ENCODE assay signal across 21 mouse cellular contexts in the genomic region with DNA sequence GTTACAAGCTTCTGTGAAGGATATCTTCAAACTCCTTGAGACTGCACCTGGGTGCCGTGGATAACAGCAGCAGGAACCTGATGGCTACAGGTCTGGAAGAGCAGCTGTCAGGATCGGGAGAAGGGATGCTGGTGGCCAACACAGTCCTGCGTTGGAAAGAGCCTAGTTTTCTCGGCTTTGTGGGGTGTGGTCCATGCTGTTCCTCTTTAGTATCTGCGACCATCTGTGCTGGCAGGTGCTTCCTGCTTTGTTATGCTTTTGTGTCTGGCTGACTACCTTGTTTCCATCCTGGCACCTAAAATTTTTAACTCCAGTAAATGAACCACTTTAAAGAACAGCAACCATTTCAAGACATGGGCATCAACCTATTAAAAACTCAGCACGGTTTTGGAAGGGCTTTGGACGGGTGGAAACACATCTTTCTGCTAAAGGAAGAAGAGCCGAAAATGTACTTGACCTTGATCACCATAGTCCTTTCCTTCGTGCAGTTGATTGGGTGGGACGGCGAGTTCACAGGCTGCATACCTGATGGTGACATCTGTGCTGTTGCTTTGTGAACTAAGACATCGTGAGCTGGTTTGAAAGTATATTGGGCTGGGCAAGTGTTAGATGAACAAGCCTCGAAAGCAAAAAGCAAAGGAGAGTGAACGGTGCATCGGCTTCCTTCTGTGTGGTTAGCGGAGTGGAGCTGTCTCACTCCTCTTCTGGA. TPM values are rescaled to one million over a fixed set of nuclear protein-coding genes. Genes with fewer than 3 reads are reported as not detected.
DNase-seq lines count a peak whose midpoint lies in the region; ATAC-seq and TF ChIP-seq lines count a peak whose summit lies in the region.
"Had no signal": no experiment of that assay in that cellular context is flagged by ENCODE, and none has a peak within 500 bp of the region (broad histone marks: within the 10 kb centered on the region; RNA-seq: fewer than 3 reads in every experiment).

A gene (plus strand): TSS at position 659 of the 709 bp plus-strand sequence.

- no peaks in the 10 kb centered on the region for H3K9me3 ChIP-seq in forebrain, postnatal 0 days (ENCODE audit: low read length)
- H3K9me3 ChIP-seq in forebrain, embryonic 13.5 days (replicated peaks): no peaks in the 10 kb centered on the region
- H3K9me3 ChIP-seq in hindbrain, embryonic 12.5 days (replicated peaks): no peaks in the 10 kb centered on the region
- H3K9me3 ChIP-seq: embryonic facial prominence, embryonic 12.5 days; forebrain, embryonic 12.5 days; heart, embryonic 13.5 days; hindbrain, embryonic 10.5 days; neural tube, embryonic 13.5 days had no signal

- TF ChIP-seq CTCF in forebrain, postnatal 0 days (IDR thresholded peaks at IDR 0.05; ENCODE audit: low read depth): no peak
- TF ChIP-seq CTCF in thymus, adult 2 months (IDR thresholded peaks at IDR 0.05; ENCODE audit: borderline replicate concordance, control insufficient read depth, extremely low read depth, insufficient read depth, low read length, poor library complexity): no peak

- H3K4me3 ChIP-seq in forebrain, postnatal 0 days (ENCODE audit: low read depth, low read length): no peak within 1 kb of the TSS
- H3K4me3 ChIP-seq in forebrain, embryonic 13.5 days: no peak within 1 kb of the TSS
- H3K4me3 ChIP-seq in thymus, adult 2 months (ENCODE audit: control insufficient read depth, insufficient read depth, low read length): no peak within 1 kb of the TSS
- no peak within 1 kb of the TSS for H3K4me3 ChIP-seq in hindbrain, embryonic 12.5 days
- H3K4me3 ChIP-seq: embryonic facial prominence, embryonic 12.5 days; forebrain, embryonic 12.5 days; heart, embryonic 13.5 days; hindbrain, embryonic 10.5 days; neural tube, embryonic 13.5 days had no signal

- no peak within 1 kb of the TSS for H3K9ac ChIP-seq in forebrain, postnatal 0 days
- no peak within 1 kb of the TSS for H3K9ac ChIP-seq in forebrain, embryonic 13.5 days
- no peak within 1 kb of the TSS for H3K9ac ChIP-seq in hindbrain, embryonic 12.5 days
- H3K9ac ChIP-seq: embryonic facial prominence, embryonic 12.5 days; forebrain, embryonic 12.5 days; heart, embryonic 13.5 days; neural tube, embryonic 13.5 days had no signal

- no peak within 1 kb of the TSS for H3K27ac ChIP-seq in forebrain, postnatal 0 days (ENCODE audit: low read depth, low read length)
- H3K27ac ChIP-seq in forebrain, embryonic 13.5 days: no peak within 1 kb of the TSS; the same call in 1 of the 2 replicates
- H3K27ac ChIP-seq in thymus, adult 2 months (ENCODE audit: control insufficient read depth, insufficient read depth, low read length): no peak within 1 kb of the TSS
- H3K27ac ChIP-seq in hindbrain, embryonic 12.5 days: no peak within 1 kb of the TSS
- H3K27ac ChIP-seq: embryonic facial prominence, embryonic 12.5 days; forebrain, embryonic 12.5 days; heart, embryonic 13.5 days; hindbrain, embryonic 10.5 days; macrophage; neural tube, embryonic 13.5 days had no signal

- H3K27me3 ChIP-seq in forebrain, postnatal 0 days (ENCODE audit: insufficient read depth, low read length): no peaks in the 10 kb centered on the region
- peaks cover 3% of the 10 kb centered on the region; the same call in 1 of the 2 replicates for H3K27me3 ChIP-seq in forebrain, embryonic 13.5 days
- H3K27me3 ChIP-seq in thymus, adult 2 months (ENCODE audit: control insufficient read depth, insufficient read depth, low read length): no peaks in the 10 kb centered on the region
- H3K27me3 ChIP-seq in hindbrain, embryonic 12.5 days: no peaks in the 10 kb centered on the region
- H3K27me3 ChIP-seq: embryonic facial prominence, embryonic 12.5 days; neural tube, embryonic 13.5 days had no signal

- H3K36me3 ChIP-seq in forebrain, postnatal 0 days (ENCODE audit: insufficient read depth): no peaks in the 10 kb centered on the region
- H3K36me3 ChIP-seq in forebrain, embryonic 13.5 days (ENCODE audit: poor library complexity, severe bottlenecking): no peaks in the 10 kb centered on the region
- no peaks in the 10 kb centered on the region for H3K36me3 ChIP-seq in thymus, adult 2 months (ENCODE audit: control insufficient read depth, insufficient read depth, low read length)
- H3K36me3 ChIP-seq in hindbrain, embryonic 12.5 days: no peaks in the 10 kb centered on the region
- H3K36me3 ChIP-seq: embryonic facial prominence, embryonic 12.5 days; forebrain, embryonic 12.5 days; heart, embryonic 13.5 days; hindbrain, embryonic 10.5 days; neural tube, embryonic 13.5 days had no signal

- ATAC-seq in forebrain, postnatal 0 days: no peak
- ATAC-seq in forebrain, embryonic 13.5 days: no peak
- ATAC-seq in hindbrain, embryonic 12.5 days (ENCODE audit: low FRiP score): no peak
- ATAC-seq: activated CD4-positive, CD25-positive, alpha-beta regulatory T cell, adult 4 months; midbrain, embryonic 16.5 days had no signal

- no peak within 1 kb of the TSS for H3K4me2 ChIP-seq in forebrain, postnatal 0 days (ENCODE audit: low read depth)
- no peak within 1 kb of the TSS for H3K4me2 ChIP-seq in forebrain, embryonic 13.5 days
- no peak within 1 kb of the TSS for H3K4me2 ChIP-seq in hindbrain, embryonic 12.5 days (replicated peaks)
- H3K4me2 ChIP-seq: embryonic facial prominence, embryonic 12.5 days; forebrain, embryonic 12.5 days; heart, embryonic 13.5 days; neural tube, embryonic 13.5 days had no signal

- DNase-seq in forebrain, postnatal 0 days: peak; percentile 24
- peak; percentile 21 for DNase-seq in thymus, adult 2 months
- DNase-seq in thymus, postnatal 10 days (ENCODE audit: low spot score in 2 of 2): no peak
- DNase-seq in adrenal gland, postnatal 4 days (ENCODE audit: low spot score in 2 of 2): no peak
- DNase-seq in right cerebral cortex, postnatal 4 days: no peak
- no peak for DNase-seq in right cerebral cortex, postnatal 10 days (ENCODE audit: low spot score in 2 of 2)
- DNase-seq: cerebellum, postnatal 36 days; gastrocnemius, postnatal 14 days; kidney, adult 11 months; liver; lung, adult 2 months had no signal

- no peak for TF ChIP-seq POLR2A in thymus, adult 2 months (IDR thresholded peaks at IDR 0.05; ENCODE audit: control insufficient read depth, extremely low read depth, insufficient read depth, low read length, poor library complexity)

- WGBS in forebrain, postnatal 0 days: 81% methylated on average over 16 of the region's 16 CpGs
- WGBS in forebrain, embryonic 13.5 days: 86% methylated on average over 16 of the region's 16 CpGs
- 30% methylated on average over 16 of the region's 16 CpGs for WGBS in thymus, adult 2 months
- 88% methylated on average over 16 of the region's 16 CpGs for WGBS in hindbrain, embryonic 12.5 days

- H3K4me1 ChIP-seq in forebrain, postnatal 0 days (ENCODE audit: insufficient read depth): 0 out of 2 replicates have a peak, but pooled peaks cover 10% of the 10 kb centered on the region
- peaks cover 16% of the 10 kb centered on the region for H3K4me1 ChIP-seq in forebrain, embryonic 13.5 days
- H3K4me1 ChIP-seq in thymus, adult 2 months (replicated peaks; ENCODE audit: control insufficient read depth, insufficient read depth, low read length): peaks cover 9% of the 10 kb centered on the region
- peaks cover 17% of the 10 kb centered on the region for H3K4me1 ChIP-seq in hindbrain, embryonic 12.5 days
- H3K4me1 ChIP-seq: embryonic facial prominence, embryonic 12.5 days had no signal

RNA-seq across cellular contexts. Expression of the gene that starts here (rescaled TPM):
- total RNA-seq in forebrain, postnatal 0 days (2014; rRNA removed): 0.29 and 1.2 TPM in 2 replicates
- 0.77 and 0.88 TPM in 2 replicates for polyA plus RNA-seq in forebrain, postnatal 0 days (2015; fragmentation: Nextera tagmentation; extraction: Ambion mirVana)
- 0.23 and 0.65 TPM in 2 replicates for polyA plus RNA-seq in forebrain, embryonic 13.5 days (2015; fragmentation: Nextera tagmentation; extraction: Ambion mirVana)
- polyA plus RNA-seq in thymus, adult 2 months (2012; rRNA removed): 0.84 and 1.3 TPM in 2 replicates
- total RNA-seq in adrenal gland, postnatal 4 days (2021): 1,000 to 10,000 TPM; 2,307 to 2,341 TPM
- 0.17 and 0.38 TPM in 2 replicates for polyA plus RNA-seq in hindbrain, embryonic 12.5 days (2016; fragmentation: Nextera tagmentation; extraction: Ambion mirVana)
- polyA plus RNA-seq: activated CD4-positive, CD25-positive, alpha-beta regulatory T cell, adult 4 months; hindbrain, embryonic 10.5 days; macrophage had no signal

Comparison
In these comparisons a context has a peak if more than half of its experiments do, and no peak if none do; other contexts are left out.
1. RNA of the gene that starts here (total RNA-seq): 2,307 to 2,341 TPM in adrenal gland, postnatal 4 days; 0.29 to 1.2 TPM in forebrain, postnatal 0 days; every median in the first group is over 1,000 times any median in the second.
2. DNase-seq: peak in forebrain, postnatal 0 days (single experiment) and thymus, adult 2 months (single experiment); none in thymus, postnatal 10 days (0 of 2), adrenal gland, postnatal 4 days (0 of 2), right cerebral cortex, postnatal 4 days (single experiment) and right cerebral cortex, postnatal 10 days (0 of 2).